Mouse (Mus musculus): Measurements from ENCODE around the gene Zfyve21. TPM values are rescaled to one million over a fixed set of nuclear protein-coding genes. Genes with fewer than 3 reads are reported as not detected.

Gene Zfyve21
- polyA plus RNA-seq, 1 experiment from 2014 or later, result 79.7 TPM

GRCm38 (mm10) chr12:111820708-111821107 is 6.7 kb downstream of the Zfyve21 start:
- H3K9ac ChIP-seq (ENCODE audit: low read length), result no peak overlapping the region
- no peaks in the 10 kb centered on the region for H3K9me3 ChIP-seq (ENCODE audit: control insufficient read depth, low read length)
- DNase-seq (ENCODE audit: low spot score) (no peak), ATAC-seq (ENCODE audit: insufficient number of reproducible peaks, low FRiP score, low TSS enrichment, low read depth) (no peak)
- H3K27me3 ChIP-seq (ENCODE audit: control insufficient read depth, insufficient read depth, low read length), result no peaks in the 10 kb centered on the region
- H3K36me3 ChIP-seq (ENCODE audit: control insufficient read depth, insufficient read depth, low read length), result peaks cover 15% of the 10 kb centered on the region
- 77% methylated on average over 7 of the region's 7 CpGs for WGBS
- no peak overlapping the region for H3K27ac ChIP-seq (replicated peaks; ENCODE audit: low read depth, low read length)
- H3K4me2 ChIP-seq (ENCODE audit: low read depth, severe bottlenecking), result no peak overlapping the region
- no peak overlapping the region for H3K4me3 ChIP-seq (ENCODE audit: low read depth, low read length)
- peaks cover 4% of the 10 kb centered on the region; the same call in 1 of the 2 replicates for H3K4me1 ChIP-seq (ENCODE audit: control insufficient read depth, insufficient read depth, low read length)

- H3K4me3 ChIP-seq (ENCODE audit: low read depth, low read length), result no peak overlapping the region
- no peak overlapping the region for H3K9ac ChIP-seq (ENCODE audit: low read length)
- H3K9me3 ChIP-seq (ENCODE audit: control insufficient read depth, low read length), result no peaks in the 10 kb centered on the region
- ATAC-seq (ENCODE audit: insufficient number of reproducible peaks, low FRiP score, low TSS enrichment, low read depth) (no peak), DNase-seq (ENCODE audit: low spot score) (no peak)
- WGBS, result 79% methylated on average over 4 of the region's 4 CpGs
- no peak overlapping the region for H3K27ac ChIP-seq (replicated peaks; ENCODE audit: low read depth, low read length)
- H3K27me3 ChIP-seq (ENCODE audit: control insufficient read depth, insufficient read depth, low read length), result no peaks in the 10 kb centered on the region
- H3K4me2 ChIP-seq (ENCODE audit: low read depth, severe bottlenecking), result no peak overlapping the region
- no peaks in the 10 kb centered on the region for H3K4me1 ChIP-seq (ENCODE audit: control insufficient read depth, insufficient read depth, low read length)
- H3K36me3 ChIP-seq (ENCODE audit: control insufficient read depth, insufficient read depth, low read length), result peaks cover 21% of the 10 kb centered on the region
These were observed 8.0 kb downstream of the Zfyve21 start for GRCm38 (mm10) chr12:111821931-111822330.

- WGBS, result 93% methylated on average over 12 of the region's 12 CpGs
- H3K9ac ChIP-seq (ENCODE audit: low read length), result no peak overlapping the region
- ATAC-seq (ENCODE audit: insufficient number of reproducible peaks, low FRiP score, low TSS enrichment, low read depth), result no peak
These were observed 13.6 kb downstream of the Zfyve21 start for GRCm38 (mm10) chr12:111827556-111827955.

GRCm38 (mm10) chr12:111829447-111829846 is 15.5 kb downstream of the Zfyve21 start:
- no peak overlapping the region for H3K4me2 ChIP-seq (ENCODE audit: low read depth, severe bottlenecking)
- no peak overlapping the region for H3K27ac ChIP-seq (replicated peaks; ENCODE audit: low read depth, low read length)
- H3K36me3 ChIP-seq (ENCODE audit: control insufficient read depth, insufficient read depth, low read length), result peaks cover 29% of the 10 kb centered on the region
- no peaks in the 10 kb centered on the region for H3K27me3 ChIP-seq (ENCODE audit: control insufficient read depth, insufficient read depth, low read length)
- ATAC-seq (ENCODE audit: insufficient number of reproducible peaks, low FRiP score, low TSS enrichment, low read depth) (no peak), DNase-seq (ENCODE audit: low spot score) (no peak)
- H3K9ac ChIP-seq (ENCODE audit: low read length), result no peak overlapping the region
- no peak overlapping the region for H3K4me3 ChIP-seq (ENCODE audit: low read depth, low read length)
- no peaks in the 10 kb centered on the region for H3K9me3 ChIP-seq (ENCODE audit: control insufficient read depth, low read length)
- no peaks in the 10 kb centered on the region for H3K4me1 ChIP-seq (ENCODE audit: control insufficient read depth, insufficient read depth, low read length)
- 93% methylated on average over 5 of the region's 5 CpGs for WGBS

More at GRCm38 (mm10) chr12:111827556-111827955, 13.6 kb downstream of the Zfyve21 start:
- H3K9me3 ChIP-seq (ENCODE audit: control insufficient read depth, low read length), result no peaks in the 10 kb centered on the region
- no peak overlapping the region for H3K27ac ChIP-seq (replicated peaks; ENCODE audit: low read depth, low read length)
- no peak for DNase-seq (ENCODE audit: low spot score)
- H3K4me3 ChIP-seq (ENCODE audit: low read depth, low read length), result no peak overlapping the region
- H3K4me1 ChIP-seq (ENCODE audit: control insufficient read depth, insufficient read depth, low read length), result no peaks in the 10 kb centered on the region
- no peaks in the 10 kb centered on the region for H3K27me3 ChIP-seq (ENCODE audit: control insufficient read depth, insufficient read depth, low read length)
- H3K36me3 ChIP-seq (ENCODE audit: control insufficient read depth, insufficient read depth, low read length), result peaks cover 33% of the 10 kb centered on the region
- no peak overlapping the region for H3K4me2 ChIP-seq (ENCODE audit: low read depth, severe bottlenecking)

- H3K4me3 ChIP-seq (ENCODE audit: low read depth, low read length), result no peak overlapping the region
- DNase-seq (ENCODE audit: low spot score), result no peak
- no peaks in the 10 kb centered on the region for H3K27me3 ChIP-seq (ENCODE audit: control insufficient read depth, insufficient read depth, low read length)
- no peaks in the 10 kb centered on the region for H3K4me1 ChIP-seq (ENCODE audit: control insufficient read depth, insufficient read depth, low read length)
- H3K4me2 ChIP-seq (ENCODE audit: low read depth, severe bottlenecking), result no peak overlapping the region
- ATAC-seq (ENCODE audit: insufficient number of reproducible peaks, low FRiP score, low TSS enrichment, low read depth), result no peak
- H3K36me3 ChIP-seq (ENCODE audit: control insufficient read depth, insufficient read depth, low read length), result peaks cover 25% of the 10 kb centered on the region
- no peak overlapping the region for H3K9ac ChIP-seq (ENCODE audit: low read length)
- H3K9me3 ChIP-seq (ENCODE audit: control insufficient read depth, low read length), result no peaks in the 10 kb centered on the region
- whole genome bisulfite sequencing, result 93% methylated on average over 9 of the region's 9 CpGs
- H3K27ac ChIP-seq (replicated peaks; ENCODE audit: low read depth, low read length), result no peak overlapping the region
These were observed 16.0 kb downstream of the Zfyve21 start for GRCm38 (mm10) chr12:111829954-111830353.

- no peaks in the 10 kb centered on the region for H3K27me3 ChIP-seq (ENCODE audit: control insufficient read depth, insufficient read depth, low read length)
- DNase-seq (ENCODE audit: low spot score) (no peak), ATAC-seq (ENCODE audit: insufficient number of reproducible peaks, low FRiP score, low TSS enrichment, low read depth) (no peak)
- H3K4me1 ChIP-seq (ENCODE audit: control insufficient read depth, insufficient read depth, low read length), result no peaks in the 10 kb centered on the region
- no peak overlapping the region for H3K4me2 ChIP-seq (ENCODE audit: low read depth, severe bottlenecking)
- H3K9me3 ChIP-seq (ENCODE audit: control insufficient read depth, low read length), result no peaks in the 10 kb centered on the region
- H3K9ac ChIP-seq (ENCODE audit: low read length), result no peak overlapping the region
- WGBS, result 92% methylated on average over 10 of the region's 10 CpGs
- no peak overlapping the region for H3K27ac ChIP-seq (replicated peaks; ENCODE audit: low read depth, low read length)
- H3K36me3 ChIP-seq (ENCODE audit: control insufficient read depth, insufficient read depth, low read length), result peaks cover 23% of the 10 kb centered on the region
- H3K4me3 ChIP-seq (ENCODE audit: low read depth, low read length), result no peak overlapping the region
These were observed 16.4 kb downstream of the Zfyve21 start for GRCm38 (mm10) chr12:111830375-111830774.

- H3K27ac ChIP-seq (replicated peaks; ENCODE audit: low read depth, low read length), result no peak overlapping the region
- H3K36me3 ChIP-seq (ENCODE audit: control insufficient read depth, insufficient read depth, low read length), result peaks cover 13% of the 10 kb centered on the region
- H3K4me3 ChIP-seq (ENCODE audit: low read depth, low read length), result no peak overlapping the region
- H3K27me3 ChIP-seq (ENCODE audit: control insufficient read depth, insufficient read depth, low read length), result no peaks in the 10 kb centered on the region
- H3K9me3 ChIP-seq (ENCODE audit: control insufficient read depth, low read length), result no peaks in the 10 kb centered on the region
- H3K9ac ChIP-seq (ENCODE audit: low read length), result no peak overlapping the region
- no peaks in the 10 kb centered on the region for H3K4me1 ChIP-seq (ENCODE audit: control insufficient read depth, insufficient read depth, low read length)
- ATAC-seq (ENCODE audit: insufficient number of reproducible peaks, low FRiP score, low TSS enrichment, low read depth) (no peak), DNase-seq (ENCODE audit: low spot score) (no peak)
- WGBS, result 83% methylated on average over 5 of the region's 5 CpGs
- no peak overlapping the region for H3K4me2 ChIP-seq (ENCODE audit: low read depth, severe bottlenecking)
These were observed 18.7 kb downstream of the Zfyve21 start for GRCm38 (mm10) chr12:111832643-111833042.

- H3K4me2 ChIP-seq (ENCODE audit: low read depth, severe bottlenecking), result no peak overlapping the region
- H3K27me3 ChIP-seq (ENCODE audit: control insufficient read depth, insufficient read depth, low read length), result no peaks in the 10 kb centered on the region
- WGBS, result 89% methylated on average over 10 of the region's 10 CpGs
- H3K9me3 ChIP-seq (ENCODE audit: control insufficient read depth, low read length), result no peaks in the 10 kb centered on the region
- no peak overlapping the region for H3K27ac ChIP-seq (replicated peaks; ENCODE audit: low read depth, low read length)
- no peak overlapping the region for H3K9ac ChIP-seq (ENCODE audit: low read length)
- no peak for ATAC-seq (ENCODE audit: insufficient number of reproducible peaks, low FRiP score, low TSS enrichment, low read depth)
- DNase-seq (ENCODE audit: low spot score), result no peak
- peaks cover 7% of the 10 kb centered on the region; the same call in 1 of the 2 replicates for H3K36me3 ChIP-seq (ENCODE audit: control insufficient read depth, insufficient read depth, low read length)
- H3K4me3 ChIP-seq (ENCODE audit: low read depth, low read length), result no peak overlapping the region
- no peaks in the 10 kb centered on the region for H3K4me1 ChIP-seq (ENCODE audit: control insufficient read depth, insufficient read depth, low read length)
These were observed 19.5 kb downstream of the Zfyve21 start for GRCm38 (mm10) chr12:111833457-111833856.
